Mouse (Mus musculus) splenic B cell, adult 2 months (primary cell): ENCODE measurements at regions not wholly inside any gene's neighbourhood (a gene's known extent, or its start where the extent isn't known, plus 50 kb on each side); places are given as distances from the start of the nearest gene placed in this dataset.

Source experiments
- DNase-seq: peaks from one replicate; pipeline ENCODE4 v3.0.0-alpha.2; 2011; ENCODE audit warnings: low read depth, low spot score
- H3K27me3 ChIP-seq: 2 replicates; pipeline ENCODE4 v1.6.1; 2012; ENCODE audit warnings: mild to moderate bottlenecking, low read length, moderate library complexity, mixed read lengths; ENCODE audit not compliant: control insufficient read depth, poor library complexity, insufficient read depth, severe bottlenecking
- H3K36me3 ChIP-seq: 2 replicates; pipeline ENCODE4 v1.6.1; 2012; ENCODE audit warnings: mild to moderate bottlenecking, low read length, moderate library complexity, mixed read lengths; ENCODE audit not compliant: control insufficient read depth, poor library complexity, insufficient read depth, severe bottlenecking

GRCm38 (mm10) chr2:92727241-92727640 is 127.7 kb downstream of the Chst1 start:
- Histone ChIP-seq H3K36me3 (no peaks in the 10 kb centered on the region), H3K27me3 (no peaks in the 10 kb centered on the region)
- DNase-seq = no peak

GRCm38 (mm10) chr2:92728388-92728787 is 128.9 kb downstream of the Chst1 start:
- no peak for DNase-seq
- no peaks in the 10 kb centered on the region for H3K36me3 ChIP-seq
- H3K27me3 ChIP-seq = no peaks in the 10 kb centered on the region

- DNase-seq = no peak
- Histone ChIP-seq H3K36me3 (no peaks in the 10 kb centered on the region), H3K27me3 (no peaks in the 10 kb centered on the region)
These were observed 130.9 kb downstream of the Chst1 start for GRCm38 (mm10) chr2:92730371-92730770.

GRCm38 (mm10) chr2:92733403-92733802 is 133.9 kb downstream of the Chst1 start:
- Histone ChIP-seq H3K27me3 (no peaks in the 10 kb centered on the region), H3K36me3 (no peaks in the 10 kb centered on the region)
- DNase-seq = no peak

DNA sequence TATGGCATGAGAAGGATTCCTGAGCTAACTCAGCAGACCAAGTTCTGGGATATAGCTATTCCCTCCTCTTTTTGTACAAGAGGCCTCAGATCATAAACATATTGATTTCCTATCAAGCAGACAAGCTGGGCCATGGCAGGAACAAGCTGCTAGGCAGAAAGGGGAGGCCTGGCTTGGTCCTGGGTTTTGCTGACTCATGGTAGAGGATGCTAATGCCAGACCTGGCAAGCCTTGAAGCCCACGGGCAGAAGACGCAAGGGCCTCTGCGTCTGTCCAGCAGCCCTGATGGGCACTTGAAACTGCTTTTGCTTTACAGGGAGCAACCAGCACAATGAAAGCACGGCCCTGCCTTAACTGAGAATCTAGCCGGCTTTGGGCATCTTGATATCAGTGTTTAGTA is 136.3 kb downstream of the Chst1 start:
- Histone ChIP-seq H3K27me3 (no peaks in the 10 kb centered on the region), H3K36me3 (no peaks in the 10 kb centered on the region)
- DNase-seq = no peak

- Histone ChIP-seq H3K36me3 (no peaks in the 10 kb centered on the region), H3K27me3 (no peaks in the 10 kb centered on the region)
These were observed 137.8 kb downstream of the Chst1 start for GRCm38 (mm10) chr2:92737301-92737700.

DNA sequence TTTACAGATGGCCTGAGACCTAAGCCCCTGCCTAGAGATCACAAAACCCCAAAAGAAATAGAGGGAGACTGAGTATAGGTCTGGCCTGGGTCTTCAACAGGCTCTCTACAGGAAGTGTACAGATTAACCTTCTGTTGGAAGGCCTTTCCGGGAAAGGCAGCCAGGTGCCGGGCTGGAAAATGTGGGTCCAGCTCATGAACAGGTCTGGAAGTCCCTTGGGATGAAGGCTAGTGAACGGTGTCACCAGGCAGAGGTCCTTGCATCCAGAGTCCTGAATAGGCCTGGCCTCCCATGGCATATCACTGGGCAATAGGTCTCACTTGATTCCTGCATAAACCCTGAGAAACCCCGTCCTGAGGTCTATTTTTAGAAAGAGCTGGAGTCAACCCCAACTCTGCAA is 140.1 kb downstream of the Chst1 start:
- Histone ChIP-seq H3K27me3 (no peaks in the 10 kb centered on the region), H3K36me3 (no peaks in the 10 kb centered on the region)
- no peak for DNase-seq

More at GRCm38 (mm10) chr2:92737301-92737700, 137.8 kb downstream of the Chst1 start:
- DNase-seq = no peak

GRCm38 (mm10) chr2:92740776-92741295 is 141.3 kb downstream of the Chst1 start:
- no peak for DNase-seq
- Histone ChIP-seq H3K27me3 (no peaks in the 10 kb centered on the region), H3K36me3 (no peaks in the 10 kb centered on the region)

GRCm38 (mm10) chr2:92742025-92742424 is 142.5 kb downstream of the Chst1 start:
- H3K36me3 ChIP-seq = no peaks in the 10 kb centered on the region
- H3K27me3 ChIP-seq = no peaks in the 10 kb centered on the region
- DNase-seq = no peak

GRCm38 (mm10) chr2:92742671-92743070 is 143.2 kb downstream of the Chst1 start:
- Histone ChIP-seq H3K36me3 (no peaks in the 10 kb centered on the region), H3K27me3 (no peaks in the 10 kb centered on the region)
- DNase-seq = no peak

GRCm38 (mm10) chr2:92743152-92743551 is 143.6 kb downstream of the Chst1 start:
- Histone ChIP-seq H3K27me3 (no peaks in the 10 kb centered on the region), H3K36me3 (no peaks in the 10 kb centered on the region)
- DNase-seq = no peak

- no peaks in the 10 kb centered on the region for H3K36me3 ChIP-seq
- no peak for DNase-seq
These were observed 144.4 kb downstream of the Chst1 start for GRCm38 (mm10) chr2:92743911-92744310.

DNA sequence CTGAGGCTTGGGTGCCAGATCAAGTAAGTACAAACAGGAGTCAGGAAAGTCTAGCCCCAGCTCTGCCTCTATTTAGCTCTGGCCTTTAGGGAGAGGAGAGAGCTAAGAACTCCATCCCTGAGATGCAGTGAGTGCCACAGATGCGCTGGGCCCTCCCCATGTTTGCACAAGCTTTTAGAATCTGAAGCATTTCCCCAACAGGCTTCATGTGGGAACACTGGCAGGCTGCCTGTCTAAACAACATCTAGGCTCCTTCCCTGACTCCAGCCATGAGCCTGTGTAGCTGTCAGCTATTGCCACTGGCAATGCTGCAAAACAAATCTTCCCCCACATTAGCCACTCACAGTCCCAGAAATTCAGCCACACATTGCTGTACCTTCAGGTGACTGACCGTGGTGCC is 147.9 kb downstream of the Chst1 start:
- no peaks in the 10 kb centered on the region for H3K27me3 ChIP-seq
- no peak for DNase-seq

More at GRCm38 (mm10) chr2:92743911-92744310, 144.4 kb downstream of the Chst1 start:
- no peaks in the 10 kb centered on the region for H3K27me3 ChIP-seq

DNA sequence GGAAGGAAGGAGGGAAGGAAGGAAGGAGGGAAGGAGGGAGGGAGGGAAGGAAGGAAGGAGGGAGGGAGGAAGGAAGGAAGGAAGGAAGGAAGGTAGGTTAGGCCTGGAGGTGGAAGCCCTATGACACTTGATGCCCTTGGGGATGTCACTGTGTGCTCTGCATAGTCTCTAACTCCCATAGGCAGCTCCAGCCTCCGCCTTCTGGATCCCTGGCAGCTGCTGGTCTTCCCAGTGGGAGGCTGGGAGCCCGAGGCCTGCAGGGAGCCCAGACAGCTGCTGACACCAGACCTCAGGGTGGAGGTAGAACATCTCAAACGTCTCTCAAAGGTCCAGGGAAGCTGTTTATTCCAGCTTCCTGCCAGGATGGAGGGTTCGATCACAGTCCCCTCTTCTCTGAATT is 150.6 kb downstream of the Chst1 start:
- H3K27me3 ChIP-seq = no peaks in the 10 kb centered on the region
- H3K36me3 ChIP-seq = no peaks in the 10 kb centered on the region
- no peak for DNase-seq

More for the DNA sequence above, 147.9 kb downstream of the Chst1 start:
- H3K36me3 ChIP-seq = no peaks in the 10 kb centered on the region

- H3K36me3 ChIP-seq = no peaks in the 10 kb centered on the region
- DNase-seq = no peak
- no peaks in the 10 kb centered on the region for H3K27me3 ChIP-seq
These were observed 151.2 kb downstream of the Chst1 start for GRCm38 (mm10) chr2:92750672-92751071.

DNA sequence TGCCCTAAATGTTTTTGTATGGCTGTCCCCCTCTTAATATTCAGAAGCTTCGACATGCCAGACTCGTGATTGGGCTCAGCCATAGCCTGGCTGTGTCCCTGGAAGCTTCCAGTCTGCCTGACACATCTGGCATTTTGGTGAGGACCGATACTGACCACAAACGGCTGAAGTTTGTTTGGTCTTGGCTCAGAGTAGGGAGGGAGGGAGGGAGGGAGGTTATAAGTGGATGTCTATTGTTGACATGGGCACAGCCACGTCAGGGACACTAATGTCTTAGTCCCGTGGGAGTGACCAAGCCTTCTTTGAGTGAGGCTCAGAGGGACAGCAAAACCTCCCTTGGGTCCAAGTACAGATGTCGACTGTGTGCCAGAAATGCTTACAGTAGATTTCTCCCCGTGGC is 151.7 kb downstream of the Chst1 start:
- H3K36me3 ChIP-seq = no peaks in the 10 kb centered on the region
- DNase-seq = no peak
- no peaks in the 10 kb centered on the region for H3K27me3 ChIP-seq
